Mouse (Mus musculus) embryo, embryonic 11.5 days (tissue): ENCODE results near the gene Ripor2.

Experiments
- DNase-seq: peaks from one replicate; pipeline ENCODE4 v3.0.0-alpha.2; 2012; ENCODE audit warnings: low read depth, low spot score

Gene Ripor2

DNA sequence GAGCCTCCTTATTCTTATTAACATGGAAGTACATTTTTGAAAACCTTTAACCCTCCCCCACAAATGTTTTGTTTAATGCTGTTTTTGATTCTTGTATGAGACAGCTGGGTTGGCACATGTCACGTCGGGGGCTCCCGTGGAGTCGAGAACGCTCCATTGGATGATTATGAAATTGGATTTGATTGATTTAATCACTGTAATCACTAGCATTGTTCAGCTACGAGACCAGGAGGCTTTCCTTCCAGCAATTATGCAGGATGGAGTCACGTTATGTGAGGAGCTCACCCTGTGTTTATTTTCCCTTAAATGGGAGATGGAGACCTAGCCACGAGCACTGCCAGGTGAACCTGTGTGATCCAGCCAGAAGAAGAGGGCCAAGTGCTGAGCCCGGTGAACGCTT, at the start of gene Ripor2:
Ripor2 (plus strand) TSS at position 357 of the 400 bp plus-strand sequence.
- DNase-seq = no peak

DNA sequence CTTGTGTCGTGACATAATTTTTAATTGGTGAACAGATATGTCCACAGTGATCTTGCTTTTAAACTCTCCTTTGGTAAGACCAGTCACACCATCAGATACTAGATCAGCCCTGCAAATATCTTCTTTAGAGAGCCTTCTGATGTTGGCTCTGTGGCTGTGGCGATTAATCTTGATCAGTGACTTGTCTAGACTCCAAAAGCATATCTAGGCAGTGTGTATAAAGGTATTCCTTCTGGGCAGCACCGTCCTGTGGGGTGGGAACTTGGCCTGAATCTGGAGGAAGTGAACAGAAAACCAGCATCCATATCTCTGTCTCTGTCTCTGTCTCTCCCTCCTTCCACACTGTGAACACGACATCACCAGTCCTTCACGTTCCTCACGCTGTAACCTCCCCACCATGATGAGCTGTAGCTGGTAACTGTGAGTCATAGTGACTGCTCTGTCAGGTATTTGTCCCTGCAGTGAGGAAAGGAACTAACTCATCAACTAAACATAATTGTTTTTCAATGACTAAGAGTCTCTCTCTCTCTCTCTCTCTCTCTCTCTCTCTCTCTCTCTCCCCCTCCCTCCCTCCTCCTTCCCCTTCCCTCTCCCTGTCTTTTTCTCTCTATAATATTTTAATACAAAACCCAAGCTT, 45.3 kb upstream of the Ripor2 start:
- no peak for DNase-seq

DNA sequence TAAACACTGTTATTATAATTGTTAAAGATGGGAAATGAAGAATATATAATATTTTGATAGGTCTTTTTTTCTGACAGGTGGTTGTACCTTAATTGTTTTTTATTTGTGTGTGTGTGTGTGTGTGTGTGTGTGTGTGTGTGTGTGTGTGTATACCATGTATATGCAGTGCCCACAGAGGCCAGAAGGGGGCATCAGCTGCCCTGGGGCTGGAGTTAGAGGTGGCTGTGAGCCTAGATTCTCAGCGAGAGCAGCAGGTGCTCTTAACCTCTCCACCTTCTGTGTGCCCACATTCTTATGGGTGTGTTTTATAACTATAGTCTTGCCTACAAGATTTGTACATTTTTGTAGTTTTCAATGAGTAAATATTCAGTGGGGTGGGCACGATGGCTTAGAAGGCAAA, 44.0 kb upstream of the Ripor2 start:
- no peak for DNase-seq

DNA sequence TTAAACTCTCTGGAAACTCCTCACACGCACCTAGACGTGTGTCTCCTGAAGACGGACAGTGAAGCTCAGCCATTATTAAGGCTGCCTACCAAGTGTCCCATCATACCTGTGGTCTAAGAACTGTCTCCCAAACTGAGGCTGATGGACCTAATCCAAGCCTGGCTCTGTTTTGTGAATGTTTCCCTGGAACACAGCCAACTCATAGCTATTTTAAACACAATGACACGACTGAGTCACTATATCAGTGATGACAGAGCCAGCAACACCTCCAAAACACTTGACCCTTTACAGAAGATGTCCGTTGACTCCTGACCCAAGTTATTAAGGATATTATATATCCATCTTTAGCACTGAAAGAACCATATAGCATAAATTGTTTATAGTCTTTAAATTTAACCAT, 43.0 kb upstream of the Ripor2 start:
- no peak for DNase-seq

DNA sequence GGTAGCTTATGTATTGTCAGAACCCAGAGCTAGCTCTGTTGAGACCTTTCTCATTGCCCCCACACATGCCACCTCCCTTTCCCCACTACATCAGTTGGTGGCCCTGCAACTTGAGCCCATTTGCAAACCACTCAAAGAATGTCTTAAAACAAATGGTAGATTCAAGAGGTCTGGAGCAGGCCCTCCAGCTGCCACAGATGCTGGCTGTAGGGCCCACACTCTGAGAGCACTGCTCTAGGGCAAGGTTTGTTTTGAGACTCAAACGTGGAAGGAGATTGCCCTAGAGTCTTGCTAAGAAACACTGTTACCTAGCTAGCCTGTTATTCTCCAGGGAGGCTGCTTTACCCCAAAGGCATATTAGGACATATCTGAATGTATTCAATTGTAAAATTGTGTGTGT, 36.3 kb upstream of the Ripor2 start:
- DNase-seq = no peak

DNA sequence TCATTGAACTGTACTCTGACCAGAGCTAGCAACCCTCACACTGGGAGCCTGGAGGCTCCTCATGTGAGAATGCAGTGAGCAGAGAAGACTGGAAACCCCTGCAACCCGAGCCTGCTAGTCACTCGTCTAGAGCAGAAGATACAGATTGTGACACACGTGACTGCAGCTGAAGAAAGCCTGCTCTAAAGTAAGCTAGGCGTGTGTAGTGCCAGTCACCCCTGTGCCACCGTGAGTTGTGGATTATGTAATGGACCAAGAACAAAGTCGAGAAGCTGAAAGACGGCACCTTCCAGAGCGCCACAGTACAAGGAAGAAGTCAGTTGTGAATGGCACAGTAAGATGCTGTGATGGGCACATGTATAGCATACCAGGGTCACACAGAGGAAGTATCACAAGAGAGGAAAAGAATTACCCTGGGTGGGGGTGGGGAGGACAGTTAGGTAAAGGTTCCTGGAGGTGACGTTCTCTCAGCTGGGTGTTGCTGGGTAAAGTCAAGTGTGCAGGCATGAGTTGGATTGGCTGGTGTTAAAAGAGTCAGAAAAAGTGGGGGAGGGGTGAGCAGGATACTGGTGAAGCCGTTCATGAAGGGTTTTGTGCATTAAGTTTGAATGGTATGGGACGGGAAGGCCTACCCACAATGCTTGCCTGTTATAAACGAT, 35.1 kb upstream of the Ripor2 start:
- no peak for DNase-seq

DNA sequence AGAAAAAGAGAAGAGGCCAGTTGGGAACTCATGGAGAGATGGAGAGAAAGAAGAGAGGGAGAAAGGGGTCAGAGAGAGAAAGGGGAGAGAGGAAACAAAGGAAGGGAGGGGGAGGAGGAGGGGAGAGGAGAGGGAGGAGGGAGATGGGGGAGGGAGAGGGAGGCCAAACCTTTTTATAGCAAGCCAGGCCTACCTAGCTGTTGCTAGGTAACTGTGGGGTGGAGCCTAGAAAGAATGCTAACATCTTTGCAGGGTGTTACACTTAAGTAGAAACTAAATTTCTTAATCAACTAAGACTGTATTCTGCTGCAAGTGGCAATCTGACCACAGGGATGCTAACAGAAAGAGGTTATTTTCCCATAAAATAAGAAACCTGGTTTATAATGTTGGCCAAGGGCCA, 33.1 kb upstream of the Ripor2 start:
- DNase-seq = no peak

DNA sequence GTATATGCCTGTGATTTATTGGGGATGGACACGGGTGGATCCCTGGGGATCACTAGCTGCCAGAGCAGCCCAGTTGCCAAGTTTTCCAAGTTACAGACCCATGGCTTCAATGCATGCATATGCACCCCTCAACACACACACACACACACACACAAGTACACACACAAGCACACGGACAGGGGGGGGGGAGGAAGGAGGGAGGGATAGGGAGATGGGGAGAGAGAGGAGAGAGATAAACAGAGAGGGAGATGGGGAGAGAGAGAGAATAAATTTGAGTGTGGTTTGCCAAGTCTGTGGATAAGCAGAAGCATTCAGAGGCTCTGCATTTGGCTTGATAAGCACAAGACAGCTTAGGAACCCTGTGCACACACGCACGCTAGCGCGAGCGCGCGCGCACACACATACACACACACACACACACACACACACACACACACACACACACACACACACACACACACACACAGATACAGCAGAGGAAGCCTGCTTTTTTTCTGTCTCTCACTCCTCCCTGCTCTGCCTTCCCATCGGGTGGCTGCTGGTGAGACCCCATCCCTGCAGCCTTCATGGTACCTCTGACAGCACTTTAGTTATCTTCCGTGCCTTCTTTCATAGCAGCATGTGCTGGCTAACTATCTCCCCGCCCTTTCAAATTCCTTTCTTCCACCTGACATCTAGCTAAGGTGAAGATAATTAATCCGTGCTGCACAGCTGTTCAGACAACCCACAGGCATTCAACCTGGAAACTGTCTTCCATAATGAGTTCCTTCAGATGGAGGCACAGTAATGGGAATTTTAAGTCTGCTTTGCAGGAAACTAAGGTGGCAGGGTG, 30.7 kb upstream of the Ripor2 start:
- no peak for DNase-seq

DNA sequence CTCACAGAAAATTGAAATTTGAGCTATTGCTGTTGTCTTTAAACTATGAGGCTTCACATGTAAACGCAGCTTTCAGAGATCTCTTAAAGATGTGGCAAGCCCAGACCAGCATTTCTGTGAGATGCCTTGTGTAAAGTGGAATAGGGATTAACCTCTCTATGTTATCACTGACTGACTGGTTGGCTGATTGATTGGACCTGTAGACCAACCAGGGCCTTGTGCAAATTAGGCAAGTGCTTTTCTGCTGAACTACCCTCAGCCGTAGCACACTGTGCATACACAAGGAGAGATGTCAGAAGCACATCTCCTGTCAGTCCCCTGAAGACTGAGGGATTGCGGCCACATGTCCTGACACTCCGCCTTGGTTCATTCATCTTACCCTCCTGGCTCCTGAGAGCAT, 29.9 kb upstream of the Ripor2 start:
- no peak for DNase-seq

DNA sequence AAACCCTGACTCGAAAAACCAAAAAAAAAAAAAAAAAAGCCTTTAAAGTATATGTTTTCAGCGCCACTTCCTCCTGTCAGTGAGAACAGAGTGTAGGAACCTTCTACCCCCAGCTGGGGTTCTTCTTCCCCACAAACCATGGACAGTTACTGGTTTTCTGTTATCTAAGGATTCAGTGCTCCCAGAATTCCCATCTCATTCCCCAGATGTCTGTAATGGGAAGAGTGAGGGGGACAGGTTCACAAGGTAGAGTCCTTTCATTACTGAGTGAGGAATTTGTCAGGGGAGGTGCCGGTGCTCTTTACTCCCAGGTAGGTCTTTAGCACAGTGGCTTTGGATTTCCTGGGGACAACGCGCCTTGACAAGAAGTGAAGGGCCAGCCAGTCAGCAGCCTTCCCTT, 20.6 kb upstream of the Ripor2 start:
- no peak for DNase-seq

DNA sequence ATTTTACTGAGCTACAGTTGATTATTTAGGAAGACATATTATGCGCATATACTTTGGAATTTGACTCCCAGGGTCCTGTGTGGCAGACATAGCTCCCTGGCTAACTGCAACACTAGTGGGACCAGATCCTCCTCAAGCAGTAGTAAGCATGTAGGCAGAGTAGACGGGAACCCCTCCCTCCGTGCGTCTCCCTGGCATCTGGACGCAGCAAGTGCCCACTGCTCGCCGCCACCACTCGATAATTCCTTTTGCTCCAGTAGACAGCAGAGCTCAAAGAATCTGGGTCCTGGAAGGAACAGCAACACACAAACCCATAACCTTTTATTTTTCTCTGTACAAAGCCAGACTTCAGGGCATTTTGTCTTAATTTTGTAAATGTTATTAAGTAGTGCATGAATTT, 17.3 kb upstream of the Ripor2 start:
- DNase-seq = no peak

DNA sequence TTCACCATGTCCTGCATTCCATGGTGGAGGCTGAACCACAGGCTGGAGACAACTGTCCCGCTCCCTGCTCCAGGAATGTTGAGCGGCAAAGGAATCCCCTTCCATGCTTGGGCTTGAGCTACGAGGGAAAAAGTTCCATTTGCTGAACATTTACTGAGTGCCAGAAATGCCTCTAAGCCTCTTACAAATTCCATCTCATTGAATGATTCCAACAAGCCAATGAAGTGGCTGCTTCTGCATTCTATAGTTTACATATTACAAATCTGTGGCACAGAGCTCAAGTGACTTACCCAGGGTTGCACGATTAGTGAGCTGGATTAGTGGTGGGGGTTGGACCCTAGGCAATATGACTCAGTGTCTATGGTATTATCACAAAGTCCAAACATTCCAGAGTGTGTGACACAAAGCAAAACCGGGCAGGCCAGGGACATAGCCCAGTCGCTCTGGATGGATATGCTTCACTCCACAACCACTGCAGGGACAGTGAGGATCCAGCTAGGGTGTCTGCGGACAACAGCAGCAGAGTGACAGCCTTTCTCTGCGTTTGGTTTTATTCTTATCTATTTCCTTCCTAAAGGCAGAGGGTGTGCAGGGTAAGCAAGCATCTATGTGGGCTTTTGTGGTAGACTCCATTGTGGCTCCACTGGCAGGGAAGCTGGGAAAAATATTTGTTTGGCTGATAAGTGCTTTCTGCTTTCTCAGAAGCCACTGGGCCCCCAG, 16.6 kb upstream of the Ripor2 start:
- DNase-seq = no peak

DNA sequence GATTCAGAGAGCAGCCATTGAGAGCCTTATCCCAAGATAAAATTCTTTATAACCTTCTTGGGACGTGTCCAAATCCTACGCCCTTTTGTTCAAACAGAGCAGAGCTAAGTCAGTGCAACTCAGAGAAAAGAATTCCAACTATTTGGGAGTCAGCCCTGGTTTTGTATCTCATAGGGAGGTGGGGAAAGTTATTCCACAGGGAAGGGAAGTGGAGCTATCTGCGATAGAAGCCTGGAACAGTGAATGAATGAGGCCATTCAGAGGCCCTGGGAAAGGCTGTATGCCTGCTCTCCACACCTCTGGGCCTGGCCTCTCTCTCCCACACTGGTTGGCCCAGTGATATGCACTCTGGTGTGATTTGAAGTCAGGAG, 16.1 kb upstream of the Ripor2 start:
- DNase-seq = no peak

DNA sequence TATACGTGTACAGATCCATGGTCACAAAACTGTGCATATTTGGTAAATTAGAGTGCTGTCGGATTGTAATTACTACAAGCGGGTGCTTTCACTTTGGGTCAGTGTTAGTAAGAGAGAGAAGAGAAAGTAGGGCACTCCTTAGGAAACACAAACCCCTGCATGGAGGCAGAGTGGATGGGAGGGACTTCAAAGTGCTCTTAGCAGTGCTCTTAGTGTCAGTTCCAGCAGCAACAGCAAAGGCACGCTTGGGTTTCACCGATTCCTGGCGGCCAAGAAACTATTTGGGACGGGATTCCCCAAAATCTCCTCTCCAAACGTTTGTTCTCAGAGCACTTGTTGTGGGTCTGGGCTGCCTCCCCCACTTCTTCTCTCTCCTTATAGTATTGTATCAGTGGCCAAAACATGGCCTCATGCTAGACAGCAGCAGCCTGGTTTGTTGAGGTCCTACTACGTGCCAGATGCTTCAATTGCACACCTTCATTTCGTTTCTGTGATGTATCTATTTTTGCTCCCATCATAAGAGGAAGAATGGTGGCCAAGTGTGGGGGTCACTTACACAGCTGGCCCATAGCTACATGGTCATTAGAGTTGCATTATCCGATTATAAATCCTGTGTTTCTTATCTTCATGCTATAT, 14.7 kb upstream of the Ripor2 start:
- no peak for DNase-seq

DNA sequence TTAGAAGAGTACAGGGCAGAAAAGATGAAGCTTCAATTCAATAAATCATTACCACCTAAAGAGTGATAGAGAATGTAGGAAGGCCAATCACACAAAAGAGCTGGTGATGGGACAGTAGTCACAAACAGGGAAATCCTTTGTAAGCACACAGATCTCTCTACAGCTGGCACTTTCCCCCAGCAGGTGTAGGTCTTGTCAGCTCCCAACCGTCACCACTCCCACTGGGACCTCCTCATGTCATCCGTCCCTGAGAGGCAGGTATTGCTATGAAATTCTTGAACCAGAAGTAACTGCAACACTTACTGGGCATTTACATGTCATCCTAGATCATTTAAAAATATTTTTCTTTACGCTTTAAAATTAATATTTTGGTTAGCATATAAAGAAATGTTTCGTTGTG, 12.9 kb upstream of the Ripor2 start:
- DNase-seq = no peak

DNA sequence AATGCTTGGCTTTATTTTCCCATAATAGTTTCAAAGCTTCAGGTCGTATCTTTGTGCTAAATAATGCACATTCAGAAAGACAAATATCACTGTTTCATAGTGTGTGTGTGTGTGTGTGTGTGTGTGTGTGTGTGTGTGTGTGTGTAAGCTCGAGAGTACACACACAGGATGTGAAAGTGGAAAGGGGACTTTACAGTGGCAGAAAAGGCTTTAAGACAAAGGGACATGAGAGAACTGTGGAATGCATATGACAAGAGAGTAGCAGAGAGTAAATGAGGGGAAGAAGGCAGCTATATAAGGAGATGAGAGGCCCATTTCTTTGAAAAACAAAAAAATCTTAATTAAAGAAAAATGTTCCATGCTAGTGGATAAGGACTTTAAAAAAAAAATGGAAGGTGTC, 11.3 kb upstream of the Ripor2 start:
- no peak for DNase-seq

DNA sequence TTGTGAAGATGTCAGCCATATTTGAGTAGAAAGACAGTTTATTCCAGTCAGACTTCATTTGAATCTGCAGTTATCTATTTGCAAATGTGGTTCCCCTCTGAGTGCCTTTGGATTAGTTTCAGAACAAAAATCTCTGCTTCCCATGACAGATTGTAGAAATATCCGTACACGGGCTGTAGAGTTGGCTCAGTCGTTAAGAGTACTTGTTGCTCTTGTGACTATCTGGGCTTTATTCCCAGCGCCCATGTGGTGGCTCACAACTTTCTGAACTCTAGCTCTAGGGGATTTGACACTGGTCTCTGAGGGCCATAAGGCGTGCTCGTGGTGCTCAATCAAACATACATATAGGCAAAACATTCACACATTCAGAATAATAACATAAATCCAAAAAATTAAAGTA, 10.1 kb upstream of the Ripor2 start:
- DNase-seq = no peak

DNA sequence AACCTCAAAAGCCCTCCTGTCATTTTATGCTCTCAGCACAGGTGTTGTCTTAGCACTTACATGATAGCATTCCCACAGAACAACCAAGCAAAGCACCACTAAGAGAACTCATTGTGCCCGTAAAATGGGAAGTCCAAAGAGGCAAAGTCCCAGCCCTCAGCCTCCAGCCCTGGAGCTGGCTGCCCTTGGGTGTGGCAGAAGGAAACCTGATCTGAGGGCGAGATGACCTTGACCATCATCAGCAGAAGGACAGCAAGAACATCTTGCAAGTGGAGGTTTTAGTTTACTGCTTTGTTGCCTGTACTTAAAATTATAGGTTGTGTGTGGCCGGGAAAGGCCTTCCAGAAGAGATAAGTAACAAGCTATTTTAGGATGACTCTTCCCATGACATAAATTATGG, 6.9 kb upstream of the Ripor2 start:
- no peak for DNase-seq

DNA sequence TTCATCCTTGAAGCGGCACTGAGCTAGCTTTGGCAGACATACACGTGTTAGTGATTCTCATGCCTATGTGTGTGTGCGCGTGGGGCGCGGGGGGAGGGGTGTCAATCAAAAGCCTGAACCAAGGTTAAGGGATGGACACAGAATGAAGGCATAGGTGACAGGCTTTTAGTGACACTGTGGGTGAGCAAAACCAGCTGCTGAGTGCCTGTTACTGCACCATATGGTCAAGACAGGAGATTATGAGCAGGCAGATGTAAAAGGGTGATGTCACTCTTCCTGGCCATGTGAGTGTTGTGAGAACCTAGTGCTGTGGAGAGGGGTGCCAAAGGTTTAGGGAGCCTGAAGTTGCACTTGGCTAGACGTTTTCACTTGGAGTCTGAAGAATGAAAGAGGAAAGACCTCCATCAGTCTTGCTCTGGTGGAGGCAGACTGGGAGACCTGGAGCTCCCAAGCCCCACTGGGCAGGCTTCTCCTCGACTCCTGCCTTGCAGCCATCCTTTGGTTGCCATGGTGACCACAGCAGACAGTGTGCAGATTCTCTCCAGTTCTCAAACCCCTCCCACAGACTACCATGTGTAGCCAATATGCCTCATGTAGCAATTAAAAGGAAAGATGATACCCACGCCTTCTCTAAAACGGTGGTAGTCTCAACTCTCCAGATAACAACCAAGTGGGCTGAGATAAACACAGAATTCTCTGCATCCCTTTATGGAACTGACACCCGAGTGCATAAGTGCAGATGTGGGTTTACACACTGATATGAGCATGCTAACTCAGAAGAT, 5.5 kb upstream of the Ripor2 start:
- DNase-seq = peak; percentile 52

DNA sequence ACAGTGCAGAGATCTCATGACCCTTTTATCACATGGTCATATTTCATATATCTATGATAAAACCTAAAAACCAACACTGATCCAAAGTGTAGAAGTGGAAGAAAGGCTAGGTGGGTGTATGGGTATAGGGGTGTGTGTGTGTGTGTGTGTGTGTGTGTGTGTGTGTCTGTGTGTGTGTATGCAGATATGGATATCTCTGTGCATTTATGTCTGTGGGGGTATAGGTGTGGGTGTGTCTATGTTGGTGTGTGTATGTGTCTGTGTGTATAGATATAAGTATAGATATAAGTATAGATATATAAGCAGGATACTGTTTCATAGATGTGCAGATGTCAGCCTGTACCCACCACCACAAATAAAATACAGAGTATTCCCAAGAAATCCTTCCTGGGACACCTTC, 3.7 kb upstream of the Ripor2 start:
- no peak for DNase-seq

DNA sequence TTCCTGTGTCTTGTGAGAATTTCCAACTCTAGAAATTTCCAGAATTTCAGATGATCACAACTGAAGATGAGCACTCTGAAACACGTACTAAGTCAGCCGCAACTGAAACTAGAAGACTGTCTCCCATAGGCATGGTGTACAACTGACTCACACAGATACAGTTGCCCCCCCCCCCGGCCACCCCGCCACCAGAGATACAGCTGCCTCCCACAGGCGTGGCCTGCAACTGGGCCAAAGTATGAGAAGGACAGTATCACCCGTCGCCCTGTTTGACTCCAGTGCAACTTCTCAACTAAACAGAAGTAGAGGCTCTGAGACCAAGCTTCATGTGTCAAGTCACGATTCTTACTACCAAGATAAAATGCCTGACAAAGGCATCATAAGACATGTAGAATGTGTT, 1.2 kb upstream of the Ripor2 start:
- no peak for DNase-seq
